Mouse (Mus musculus) gastrocnemius, adult 2 months (tissue): ENCODE measurements around the gene Acss3. TPM values are rescaled to one million over a fixed set of nuclear protein-coding genes. Genes with fewer than 3 reads are reported as not detected.

ENCODE experiments used
- DNase-seq: peaks from one replicate; pipeline ENCODE4 v3.0.0; 2022
- H3K27ac ChIP-seq: fragments of 200-600 bp; 2 replicates; pipeline ENCODE4 v1.8.1; 2022; ENCODE audit warnings: mild to moderate bottlenecking
- H3K4me3 ChIP-seq: fragments of 200-600 bp; 2 replicates; pipeline ENCODE4 v1.8.1; 2022; ENCODE audit warnings: mild to moderate bottlenecking, moderate library complexity
- CTCF ChIP-seq: fragments of 200-600 bp; IDR thresholded peaks from 2 replicates; pipeline ENCODE4 v1.8.1; 2022; ENCODE audit warnings: antibody characterized with exemption, mild to moderate bottlenecking, moderate library complexity
- intact Hi-C: fragments of 180-260 bp; cut with DNase I; formaldehyde crosslinking; loops from one replicate; pipeline ENCODE4 v1.15.1; 2025
- total RNA-seq, 2 experiments: library from RNA; stranded (reverse); gene quantifications; 2 replicates each; pipeline ENCODE4 v1.2.3; 2021

The Acss3 gene
- total RNA-seq, 2 experiments from 2014 or later = 5.4 TPM

DNA sequence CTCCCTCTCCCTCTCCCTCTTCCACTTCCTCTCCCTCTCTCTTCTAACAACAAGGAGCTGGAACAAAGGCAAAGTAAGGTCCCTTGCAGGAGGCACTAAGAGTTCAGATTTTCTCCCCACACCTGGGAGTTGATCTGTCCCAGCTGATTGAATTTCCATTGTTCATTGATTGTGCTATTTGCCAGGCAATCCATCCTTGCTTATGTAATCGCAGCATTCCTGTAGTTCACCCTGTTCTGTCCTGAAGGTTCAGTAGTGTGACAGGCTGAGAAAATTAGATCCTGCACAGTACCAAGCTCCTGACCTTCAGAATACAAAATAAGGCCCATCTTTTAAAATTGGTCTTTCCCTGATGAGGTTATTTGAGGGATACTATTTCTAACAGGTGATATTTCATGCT, 8.3 kb downstream of the Acss3 start:
- no peak for TF ChIP-seq CTCF
- intact Hi-C loops = no loop called here
- DNase-seq = no peak
- Histone ChIP-seq H3K4me3 (no peak overlapping the region), H3K27ac (no peak overlapping the region)

DNA sequence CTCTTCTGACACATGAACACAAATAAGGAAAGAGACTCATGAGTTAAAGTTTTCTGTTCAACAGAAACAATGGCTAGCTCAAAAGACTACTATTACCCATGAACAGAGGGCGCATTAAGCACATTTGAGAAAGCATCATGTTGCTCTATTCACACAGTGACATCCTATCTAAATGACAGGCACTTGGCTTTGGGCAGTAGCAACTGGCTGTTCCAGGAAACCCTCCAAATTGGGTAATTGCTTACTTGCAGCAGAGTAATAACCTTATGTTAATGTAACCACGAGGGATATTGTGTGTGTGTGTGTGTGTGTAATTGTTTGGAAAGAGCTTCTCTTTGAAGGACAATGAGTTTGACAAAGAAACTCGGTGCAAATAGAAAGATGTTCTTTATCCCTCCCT, 29.0 kb downstream of the Acss3 start:
- DNase-seq = no peak
- H3K27ac ChIP-seq = no peak overlapping the region
- intact Hi-C loops = no loop called here
- H3K4me3 ChIP-seq = no peak overlapping the region
- no peak for TF ChIP-seq CTCF

DNA sequence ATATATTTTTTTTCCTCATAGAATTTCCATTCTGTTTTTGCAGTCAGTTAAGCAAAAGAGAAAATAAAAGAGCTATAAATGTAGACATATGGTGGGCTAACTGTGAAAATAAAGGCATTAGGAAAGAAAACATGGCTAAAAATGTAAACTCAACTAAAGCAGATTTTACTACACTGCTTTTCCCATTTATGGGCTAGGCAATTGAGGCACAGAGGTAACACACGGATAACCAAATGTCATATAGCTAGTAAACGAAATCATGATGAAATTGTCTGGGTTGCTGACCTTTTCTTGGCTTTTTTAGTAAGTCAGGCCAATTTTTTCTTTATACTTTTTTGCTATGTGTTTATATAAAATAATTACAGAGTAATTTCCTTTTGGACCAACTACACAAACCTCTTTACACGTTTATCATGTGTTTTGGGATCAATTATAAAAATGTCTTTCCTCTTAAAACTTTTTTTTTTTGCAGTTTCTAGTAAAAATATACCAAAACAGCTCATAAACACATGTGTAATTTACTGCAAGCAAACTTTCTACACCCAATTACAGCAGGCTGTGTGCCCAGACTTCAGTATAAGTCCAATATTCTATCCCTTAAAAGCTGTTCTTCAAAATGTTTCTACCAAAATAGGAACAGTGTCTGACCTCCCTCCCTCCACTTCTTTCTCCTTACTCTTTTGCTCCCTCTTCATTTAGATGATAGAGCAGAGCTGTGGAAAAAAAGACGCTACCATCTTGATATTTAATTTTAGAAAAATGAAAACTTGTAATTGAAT, 69.4 kb downstream of the Acss3 start:
- no peak for TF ChIP-seq CTCF
- Histone ChIP-seq H3K27ac (no peak overlapping the region), H3K4me3 (no peak overlapping the region)
- intact Hi-C loops = no loop called here
- no peak for DNase-seq

DNA sequence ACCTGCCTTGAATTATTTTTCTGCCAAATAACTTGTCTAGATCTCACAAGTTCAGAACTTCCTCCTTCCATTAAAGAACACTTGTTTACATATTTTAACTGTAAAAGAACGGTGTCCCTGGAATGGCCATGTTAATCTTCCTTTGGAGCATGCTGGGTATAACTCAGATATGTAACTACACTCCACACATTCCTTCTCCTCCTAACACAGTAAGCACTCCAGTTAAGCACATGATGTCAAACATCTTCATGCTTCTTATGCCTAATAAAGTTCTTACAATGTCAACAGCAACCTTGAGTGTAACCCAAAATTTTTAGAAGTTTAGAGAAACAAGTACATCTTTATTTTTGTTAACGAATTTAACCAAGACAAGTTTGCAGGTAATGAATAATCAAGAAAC, 73.0 kb downstream of the Acss3 start:
- TF ChIP-seq CTCF = no peak

DNA sequence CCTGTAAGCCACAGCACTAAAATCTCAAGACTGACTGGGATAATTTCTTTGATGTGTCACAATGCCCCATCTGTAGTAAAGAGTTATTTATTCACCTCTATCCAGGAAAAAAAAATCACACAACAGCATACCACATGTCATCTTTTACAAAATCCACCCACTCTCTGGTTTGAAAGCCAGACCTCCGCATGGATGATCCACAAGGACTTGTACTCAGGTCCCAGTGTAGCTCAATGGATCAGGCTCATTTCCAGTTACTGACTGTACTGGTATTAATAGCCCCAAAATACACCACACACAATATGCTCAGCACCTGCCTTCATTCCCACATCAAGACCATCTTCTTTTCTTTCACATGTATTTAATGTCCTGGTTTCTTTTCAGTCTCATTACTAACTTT, 80.8 kb downstream of the Acss3 start:
- H3K4me3 ChIP-seq = no peak overlapping the region
- intact Hi-C loops = no loop called here
- no peak for DNase-seq
- TF ChIP-seq CTCF = no peak
- H3K27ac ChIP-seq = no peak overlapping the region

More for the DNA sequence above, 73.0 kb downstream of the Acss3 start:
- DNase-seq = no peak
- H3K27ac ChIP-seq = no peak overlapping the region
- H3K4me3 ChIP-seq = no peak overlapping the region
- intact Hi-C loops = no loop called here

DNA sequence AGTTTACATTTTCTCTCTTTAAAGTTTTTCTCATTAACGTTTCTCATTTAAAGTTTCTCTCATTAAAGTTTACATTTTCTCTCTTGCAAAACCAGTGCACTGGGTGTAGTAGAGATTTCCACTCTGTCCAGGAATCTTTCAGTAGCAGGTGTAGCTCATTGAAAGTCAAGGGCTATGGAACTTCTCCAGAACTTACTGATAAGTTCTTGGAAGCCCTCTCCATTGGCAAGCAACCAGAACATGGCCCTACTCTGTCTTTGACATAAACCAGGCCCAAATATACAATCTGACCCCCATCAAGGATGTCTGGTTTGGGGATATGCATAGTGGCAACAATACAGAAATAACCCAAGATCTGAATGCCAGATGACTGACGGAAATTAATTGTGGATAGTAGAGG, 82.6 kb downstream of the Acss3 start:
- no peak for DNase-seq
- intact Hi-C loops = no loop called here
- no peak for TF ChIP-seq CTCF
- Histone ChIP-seq H3K27ac (no peak overlapping the region), H3K4me3 (no peak overlapping the region)

DNA sequence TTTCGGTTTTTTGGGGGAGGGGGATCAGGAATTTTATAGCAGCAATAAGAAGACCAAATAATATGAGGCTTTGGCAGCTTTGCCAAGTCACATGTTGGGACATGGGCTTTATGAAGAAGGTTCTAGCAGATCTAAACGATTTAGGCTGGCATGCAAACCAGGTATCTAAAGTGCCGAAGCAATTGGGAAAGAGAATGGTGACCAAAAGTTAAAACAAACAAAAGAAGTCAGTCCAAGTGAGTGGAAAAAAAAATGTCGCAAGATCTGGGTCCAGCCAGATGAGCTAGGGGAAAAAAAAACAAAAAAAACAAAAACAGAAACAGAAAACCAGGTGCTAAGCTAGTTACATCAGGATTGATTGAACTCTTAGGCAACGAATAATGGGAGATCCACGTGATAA, 83.1 kb downstream of the Acss3 start:
- intact Hi-C loops = no loop called here
- no peak for DNase-seq
- TF ChIP-seq CTCF = no peak

DNA sequence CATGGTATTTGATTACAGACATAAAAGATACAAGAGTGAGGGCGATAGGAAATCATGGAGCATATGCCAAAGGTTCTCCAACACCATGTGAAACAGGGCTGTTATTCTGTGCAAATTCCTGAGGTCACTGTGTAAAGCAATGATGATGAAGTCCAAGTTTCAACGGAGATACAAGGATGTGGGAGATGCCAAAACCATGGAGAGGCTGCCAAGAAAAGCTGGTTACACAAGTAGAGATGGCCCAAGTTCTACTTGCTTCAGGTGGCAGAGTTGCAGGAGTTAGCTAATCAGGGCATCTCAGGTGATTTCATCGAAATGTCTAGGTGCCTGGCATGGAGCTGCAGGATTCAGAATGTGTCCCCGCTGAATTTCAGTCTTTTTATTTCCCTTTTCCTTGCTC, 84.3 kb downstream of the Acss3 start:
- no peak overlapping the region for H3K27ac ChIP-seq
- no peak for TF ChIP-seq CTCF
- DNase-seq = no peak
- H3K4me3 ChIP-seq = no peak overlapping the region
- intact Hi-C loops = no loop called here

More for the DNA sequence above, 83.1 kb downstream of the Acss3 start:
- Histone ChIP-seq H3K27ac (no peak overlapping the region), H3K4me3 (no peak overlapping the region)

DNA sequence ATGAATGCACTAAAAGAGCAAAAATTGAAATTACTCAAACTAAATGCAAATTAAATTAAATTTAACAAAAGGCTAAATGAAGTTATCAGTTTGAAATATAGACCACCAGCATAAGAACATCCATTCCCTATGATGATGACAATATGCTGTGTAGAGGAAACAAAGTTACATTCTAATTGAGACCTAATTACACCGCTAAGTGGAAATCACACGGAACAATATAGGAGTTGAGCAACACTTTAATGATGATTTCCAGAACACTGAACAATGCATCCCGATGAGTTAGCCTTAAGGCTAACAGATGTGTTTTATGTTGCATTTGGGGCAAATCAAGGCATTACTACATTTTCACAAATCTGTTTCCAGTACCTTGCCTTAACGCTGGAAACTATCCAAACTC, 99.2 kb downstream of the Acss3 start:
- Histone ChIP-seq H3K27ac (no peak overlapping the region), H3K4me3 (no peak overlapping the region)
- DNase-seq = no peak
- no peak for TF ChIP-seq CTCF
- intact Hi-C loops = no loop called here

DNA sequence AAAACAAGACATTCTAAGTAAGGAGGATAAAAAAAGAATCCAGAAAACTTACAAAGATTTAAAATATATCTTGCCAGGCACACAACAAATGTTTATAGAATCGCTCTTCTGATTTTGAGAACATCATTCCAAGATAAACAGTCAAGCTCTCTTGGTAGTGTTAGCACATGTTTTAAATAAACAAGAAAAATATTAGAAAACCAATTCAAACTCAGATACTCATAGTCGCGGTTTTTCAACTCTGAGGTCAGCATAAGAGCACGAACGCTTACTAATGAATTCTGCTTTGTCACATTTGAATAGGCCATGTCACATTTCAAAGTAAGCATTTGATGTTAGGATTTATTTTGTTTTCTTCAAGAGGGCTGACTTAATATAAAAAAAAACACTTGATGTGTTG, 102.3 kb downstream of the Acss3 start:
- TF ChIP-seq CTCF = no peak
- H3K4me3 ChIP-seq = no peak overlapping the region
- intact Hi-C loops = no loop called here
- DNase-seq = no peak
- H3K27ac ChIP-seq = no peak overlapping the region

DNA sequence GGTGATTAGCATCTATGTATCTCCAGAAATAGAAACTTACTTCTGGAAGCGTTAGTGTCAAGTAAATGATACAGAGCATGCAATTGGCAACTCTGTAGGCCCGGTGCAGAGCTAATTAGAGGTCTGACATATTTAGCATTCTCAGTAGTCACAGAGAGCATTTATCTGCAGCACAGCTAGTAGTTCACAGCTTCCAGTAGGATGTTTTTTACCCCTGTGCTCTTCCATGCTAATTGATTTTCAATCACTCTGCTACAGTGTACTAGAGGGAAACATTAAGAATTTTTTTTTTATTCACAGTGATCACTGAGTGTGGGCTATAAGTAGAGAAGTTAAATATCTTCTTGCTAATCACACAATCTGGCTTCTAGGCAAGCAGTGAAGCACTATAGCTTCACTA, 112.3 kb downstream of the Acss3 start:
- no peak overlapping the region for H3K27ac ChIP-seq
- TF ChIP-seq CTCF = no peak

DNA sequence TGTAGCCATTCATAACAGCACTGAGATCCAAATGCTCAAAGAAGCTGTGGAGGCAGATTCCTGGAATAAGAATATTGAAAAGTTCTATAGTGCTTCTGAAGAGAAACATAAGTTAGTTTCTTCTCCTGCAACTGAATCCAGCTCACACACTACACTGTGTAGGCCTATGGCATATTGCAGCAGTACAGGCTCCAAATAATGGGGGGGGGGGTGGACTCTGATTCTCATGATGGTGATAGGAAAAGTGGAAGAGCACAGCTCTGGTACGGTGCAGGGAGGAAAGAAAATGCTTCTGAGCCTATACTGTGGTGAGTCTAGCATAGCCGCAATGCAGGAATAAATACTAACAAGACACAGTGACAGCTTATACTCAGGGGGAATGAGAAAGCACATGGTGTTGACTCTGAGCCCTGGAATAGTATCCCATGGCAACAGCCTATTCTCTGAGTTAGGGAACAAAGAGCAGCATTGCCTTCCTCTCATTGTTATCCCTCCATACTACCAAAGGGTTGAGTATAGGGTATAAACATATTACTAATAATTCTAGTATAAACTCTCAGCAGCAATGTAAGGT, 125.3 kb downstream of the Acss3 start:
- no peak overlapping the region for H3K27ac ChIP-seq
- DNase-seq = no peak
- TF ChIP-seq CTCF = no peak
- no peak overlapping the region for H3K4me3 ChIP-seq
- intact Hi-C loops = no loop called here

More for the DNA sequence above, 112.3 kb downstream of the Acss3 start:
- intact Hi-C loops = no loop called here
- DNase-seq = no peak
- H3K4me3 ChIP-seq = no peak overlapping the region

DNA sequence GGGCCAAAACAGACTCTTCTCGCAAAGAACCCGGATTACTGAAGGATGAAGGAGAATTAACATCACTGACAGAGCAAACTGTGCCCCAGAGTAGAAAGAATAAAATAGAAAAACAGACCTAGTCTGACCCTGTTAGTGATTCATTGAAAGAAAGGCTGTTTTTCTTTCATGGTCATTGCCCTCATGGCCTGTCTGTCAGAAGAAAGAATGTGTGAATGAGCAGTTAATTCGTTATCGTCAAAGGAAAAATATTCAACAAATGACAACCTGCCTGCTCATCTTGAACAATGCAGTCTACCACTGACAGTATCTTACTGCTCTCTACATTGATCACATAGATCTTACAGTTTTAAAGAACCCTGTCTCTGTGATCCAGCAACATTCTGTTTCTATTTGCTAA, 134.0 kb downstream of the Acss3 start:
- no peak for DNase-seq
- no peak overlapping the region for H3K4me3 ChIP-seq
- no peak for TF ChIP-seq CTCF
- no peak overlapping the region for H3K27ac ChIP-seq
- intact Hi-C loops = no loop called here
